Mouse (Mus musculus) R1 (cell line): ENCODE data around the gene Pls3.
"Not testable (repeated sequence)": the region's sequence is repeated elsewhere in the genome, so short reads cannot be mapped to it uniquely, and the experiment has no call there.

ENCODE experiments used
- DNase-seq: peaks from one replicate; pipeline ENCODE4 v3.0.0-alpha.2; 2018; ENCODE audit warnings: low read depth, low spot score

Gene Pls3

GRCm38 (mm10) chrX:75777461-75777860 lies 97.5 kb downstream of the Pls3 start:
- peak; percentile 50 for DNase-seq

GRCm38 (mm10) chrX:75764794-75765328 lies 110.1 kb downstream of the Pls3 start:
- DNase-seq = no peak

GRCm38 (mm10) chrX:75764135-75764793 lies 110.7 kb downstream of the Pls3 start:
- DNase-seq = peak; percentile 87

GRCm38 (mm10) chrX:75759461-75759860 lies 115.5 kb downstream of the Pls3 start:
- DNase-seq = not testable (repeated sequence)

DNA sequence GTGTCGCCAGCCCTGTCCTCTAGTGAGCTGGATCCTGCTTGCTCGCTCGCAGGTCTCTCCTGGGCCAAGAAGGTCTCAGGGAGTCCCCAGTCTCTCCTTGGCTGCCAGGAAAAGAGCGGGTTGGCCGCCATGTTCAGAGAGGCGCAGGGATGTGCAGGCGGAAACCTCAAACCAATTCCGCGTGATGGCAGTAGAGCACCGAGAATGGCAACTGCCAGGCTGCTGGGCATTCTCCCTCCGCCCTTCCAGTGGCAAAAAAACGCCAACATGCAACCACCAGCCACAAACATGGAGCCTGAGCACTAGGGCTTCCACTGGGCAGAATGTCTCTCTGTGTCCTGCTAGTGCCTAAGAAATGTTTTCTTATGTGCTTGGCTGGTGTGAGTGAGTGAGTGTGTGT lies 115.9 kb downstream of the Pls3 start:
- peak; percentile 71 for DNase-seq

DNA sequence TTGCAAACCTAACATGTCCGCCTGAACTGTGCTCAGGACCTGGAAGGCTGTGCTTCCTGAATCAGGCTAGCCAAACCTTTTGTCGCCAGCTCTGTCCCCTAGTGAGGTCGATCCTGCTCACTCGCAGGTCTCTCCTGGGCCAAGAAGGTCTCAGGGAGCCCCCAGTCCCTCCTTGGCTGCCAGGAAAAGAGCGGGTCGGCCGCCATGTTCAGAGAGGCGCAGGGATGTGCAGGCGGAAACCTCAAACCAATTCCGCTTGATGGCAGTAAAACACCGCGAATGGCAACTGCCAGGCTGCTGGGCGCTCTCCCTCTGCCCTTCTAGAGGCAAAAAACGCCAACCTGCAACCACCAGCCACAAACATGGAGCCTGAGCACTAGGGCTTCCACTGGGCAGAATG lies 117.0 kb downstream of the Pls3 start:
- DNase-seq = peak; percentile 46

DNA sequence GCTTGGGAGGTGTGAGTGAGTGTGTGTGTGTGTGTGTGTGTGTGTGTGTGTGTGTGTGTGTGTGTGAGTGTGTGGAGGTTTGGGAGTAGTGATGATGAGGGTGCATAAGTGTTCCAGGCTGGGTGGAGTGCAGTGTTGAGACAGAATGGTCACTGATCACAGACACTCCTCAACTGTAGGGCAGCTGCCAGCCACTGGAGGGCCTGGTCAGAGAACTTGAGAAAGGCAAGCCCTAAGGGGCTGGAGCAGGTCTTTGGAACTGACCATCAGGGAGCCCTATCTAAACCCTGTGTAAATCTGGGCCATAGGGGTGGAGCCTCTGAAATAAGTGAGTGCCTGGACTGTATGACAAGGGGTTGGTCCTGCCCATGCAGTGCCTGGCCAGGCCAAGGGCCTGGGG lies 120.5 kb downstream of the Pls3 start:
- not testable (repeated sequence) for DNase-seq

DNA sequence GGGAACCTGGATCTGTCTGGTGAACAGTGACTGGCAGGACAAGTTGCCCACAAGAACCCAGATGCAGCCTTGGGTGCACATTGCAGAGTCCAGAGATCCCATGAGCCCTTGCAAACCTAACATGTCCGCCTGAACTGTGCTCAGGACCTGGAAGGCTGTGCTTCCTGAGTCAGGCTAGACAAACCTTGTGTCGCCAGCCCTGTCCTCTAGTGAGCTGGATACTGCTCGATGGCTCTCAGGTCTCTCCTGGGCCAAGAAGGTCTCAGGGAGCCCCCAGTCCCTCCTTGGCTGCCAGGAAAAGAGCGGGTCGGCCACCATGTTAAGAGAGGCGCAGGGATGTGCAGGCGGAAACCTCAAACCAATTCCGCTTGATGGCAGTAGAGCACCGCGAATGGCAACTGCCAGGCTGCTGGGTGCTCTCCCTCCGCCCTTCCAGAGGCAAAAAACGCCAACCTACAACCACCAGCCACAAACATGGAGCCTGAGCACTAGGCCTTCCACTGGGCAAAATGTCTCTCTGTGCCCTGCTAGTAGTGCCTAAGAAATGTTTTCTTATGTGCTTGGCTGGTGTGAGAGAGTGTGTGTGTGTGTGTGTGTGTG lies 124.8 kb downstream of the Pls3 start:
- DNase-seq = not testable (repeated sequence)

DNA sequence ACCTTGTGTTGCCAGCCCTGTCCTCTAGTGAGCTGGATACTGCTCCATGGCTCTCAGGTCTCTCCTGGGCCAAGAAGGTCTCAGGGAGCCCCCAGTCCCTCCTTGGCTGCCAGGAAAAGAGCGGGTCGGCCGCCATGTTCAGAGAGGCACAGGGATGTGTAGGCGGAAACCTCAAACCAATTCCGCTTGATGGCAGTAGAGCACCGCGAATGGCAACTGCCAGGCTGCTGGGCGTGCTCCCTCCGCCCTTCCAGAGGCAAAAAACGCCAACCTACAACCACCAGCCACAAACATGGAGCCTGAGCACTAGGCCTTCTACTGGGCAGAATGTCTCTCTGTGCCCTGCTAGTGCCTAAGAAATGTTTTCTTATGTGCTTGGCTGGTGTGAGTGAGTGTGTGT lies 125.7 kb downstream of the Pls3 start:
- not testable (repeated sequence) for DNase-seq

DNA sequence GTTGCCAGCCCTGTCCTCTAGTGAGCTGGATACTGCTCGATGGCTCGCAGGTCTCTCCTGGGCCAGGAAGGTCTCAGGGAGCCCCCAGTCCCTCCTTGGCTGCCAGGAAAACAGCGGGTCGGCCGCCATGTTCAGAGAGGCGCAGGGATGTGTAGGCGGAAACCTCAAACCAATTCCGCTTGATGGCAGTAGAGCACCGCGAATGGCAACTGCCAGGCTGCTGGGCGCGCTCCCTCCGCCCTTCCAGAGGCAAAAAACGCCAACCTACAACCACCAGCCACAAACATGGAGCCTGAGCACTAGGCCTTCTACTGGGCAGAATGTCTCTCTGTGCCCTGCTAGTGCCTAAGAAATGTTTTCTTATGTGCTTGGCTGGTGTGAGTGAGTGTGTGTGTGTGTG lies 130.5 kb downstream of the Pls3 start:
- DNase-seq = peak; percentile 93

DNA sequence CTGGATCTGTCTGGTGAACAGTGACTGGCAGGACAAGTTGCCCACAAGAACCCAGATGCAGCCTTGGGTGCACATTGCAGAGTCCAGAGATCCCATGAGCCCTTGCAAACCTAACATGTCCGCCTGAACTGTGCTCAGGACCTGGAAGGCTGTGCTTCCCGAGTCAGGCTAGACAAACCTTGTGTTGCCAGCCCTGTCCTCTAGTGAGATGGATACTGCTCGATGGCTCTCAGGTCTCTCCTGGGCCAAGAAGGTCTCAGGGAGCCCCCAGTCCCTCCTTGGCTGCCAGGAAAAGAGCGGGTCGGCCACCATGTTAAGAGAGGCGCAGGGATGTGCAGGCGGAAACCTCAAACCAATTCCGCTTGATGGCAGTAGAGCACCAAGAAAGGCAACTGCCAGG lies 135.5 kb downstream of the Pls3 start:
- DNase-seq = not testable (repeated sequence)
